Mouse (Mus musculus) heart, postnatal 0 days (tissue): Measurements from ENCODE around the gene Scaf8.

Source experiments
- CTCF ChIP-seq: IDR thresholded peaks from 2 replicates; pipeline ENCODE4 v1.5.1; 2016; ENCODE audit warnings: antibody characterized with exemption, control low read depth, low read depth
- EP300 ChIP-seq: IDR thresholded peaks from 2 replicates; pipeline ENCODE4 v1.6.1; 2016; ENCODE audit warnings: antibody characterized with exemption, low read depth

- TF ChIP-seq CTCF, result no peak
- TF ChIP-seq EP300, result no peak
Measured at GRCm38 (mm10) chr17:3217023-3217422, 102.3 kb downstream of the Scaf8 start.
